Mouse (Mus musculus) stomach, embryonic 15.5 days (tissue): ENCODE data around the gene Peli1. TPM values are rescaled to one million over a fixed set of nuclear protein-coding genes. Genes with fewer than 3 reads are reported as not detected.

ENCODE experiments used
- ATAC-seq: fragments of 200-750 bp; cut with Nextera tagmentation; 2 replicates; pipeline ENCODE4 v1.8.0; 2017; ENCODE audit warnings: low read depth, moderate number of reproducible peaks, moderate TSS enrichment; ENCODE audit not compliant: insufficient read depth, low FRiP score
- H3K27ac ChIP-seq: fragments of 300-500 bp; sonication (generic); 2 replicates; pipeline ENCODE4 v1.5.1; 2015; ENCODE audit warnings: mild to moderate bottlenecking, inconsistent platforms
- H3K27me3 ChIP-seq: fragments of 300-500 bp; sonication (generic); replicated peaks from 2 replicates; pipeline ENCODE4 v1.6.1; 2015; ENCODE audit warnings: inconsistent platforms
- H3K36me3 ChIP-seq: fragments of 300-500 bp; sonication (generic); 2 replicates; pipeline ENCODE4 v1.6.1; 2015; ENCODE audit warnings: inconsistent platforms
- H3K4me1 ChIP-seq: fragments of 300-500 bp; sonication (generic); 2 replicates; pipeline ENCODE4 v1.6.1; 2015; ENCODE audit warnings: inconsistent platforms
- H3K4me2 ChIP-seq: fragments of 300-500 bp; sonication (generic); 2 replicates; pipeline ENCODE4 v1.6.1; 2015; ENCODE audit warnings: mild to moderate bottlenecking, inconsistent platforms
- H3K4me3 ChIP-seq: fragments of 300-500 bp; sonication (generic); replicated peaks from 2 replicates; pipeline ENCODE4 v1.5.1; 2015; ENCODE audit warnings: inconsistent platforms
- H3K9ac ChIP-seq: fragments of 300-500 bp; sonication (generic); 2 replicates; pipeline ENCODE4 v1.6.1; 2015; ENCODE audit warnings: inconsistent platforms
- H3K9me3 ChIP-seq: fragments of 300-500 bp; sonication (generic); 2 replicates; pipeline ENCODE4 v1.6.1; 2016; ENCODE audit warnings: inconsistent platforms
- WGBS: fragments of 180-500 bp; shearing (Covaris S2); methylation state at CpG from one replicate; pipeline ENCODE4 v1.1.7; 2015; 5-methylcytosine and 5-hydroxymethylcytosine counted together
- polyA plus RNA-seq: library from polyadenylated mRNA; unstranded; fragments of >200 nt; fragmentation: Nextera tagmentation; extraction: Ambion mirVana; gene quantifications from 2 replicates; pipeline ENCODE4 v1.2.1, GENCODE M21; 2015

Peli1 gene
- 33.8 and 35.1 TPM in 2 replicates for polyA plus RNA-seq

DNA sequence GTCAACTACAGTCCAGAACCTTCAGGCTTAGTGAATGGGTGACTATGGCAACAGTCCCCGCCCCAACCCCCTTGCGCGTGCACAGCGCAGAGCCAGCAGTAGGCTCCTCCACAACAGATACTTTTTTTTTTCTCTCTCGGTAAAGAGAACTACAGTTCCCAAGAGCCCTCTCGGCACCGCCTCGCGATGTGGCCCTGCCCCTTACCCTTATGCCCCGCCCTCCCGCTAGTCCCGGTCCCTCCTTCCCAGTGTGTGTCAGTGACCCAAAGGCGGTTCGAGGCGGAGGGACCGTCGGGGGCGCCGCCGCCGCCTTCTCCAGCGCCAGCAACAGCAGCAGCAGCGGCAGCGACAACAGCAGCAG lies at the start of gene Peli1:
TSS of gene Peli1 (plus strand) at position 225 of the 361 bp plus-strand sequence.
- peak within 1 kb of the TSS; percentile 88 for H3K4me3 ChIP-seq
- under 1% methylated on average over 24 of the region's 24 CpGs for WGBS
- no peaks in the 10 kb centered on the region for H3K36me3 ChIP-seq
- peak within 1 kb of the TSS; percentile 67 for H3K4me2 ChIP-seq
- no peaks in the 10 kb centered on the region for H3K27me3 ChIP-seq
- ATAC-seq = peak; percentile 99
- H3K9me3 ChIP-seq = no peaks in the 10 kb centered on the region
- H3K4me1 ChIP-seq = peaks cover 2% of the 10 kb centered on the region; the same call in 1 of the 2 replicates
- peak within 1 kb of the TSS; percentile 87 for H3K9ac ChIP-seq
- H3K27ac ChIP-seq = peak within 1 kb of the TSS; percentile 99

DNA sequence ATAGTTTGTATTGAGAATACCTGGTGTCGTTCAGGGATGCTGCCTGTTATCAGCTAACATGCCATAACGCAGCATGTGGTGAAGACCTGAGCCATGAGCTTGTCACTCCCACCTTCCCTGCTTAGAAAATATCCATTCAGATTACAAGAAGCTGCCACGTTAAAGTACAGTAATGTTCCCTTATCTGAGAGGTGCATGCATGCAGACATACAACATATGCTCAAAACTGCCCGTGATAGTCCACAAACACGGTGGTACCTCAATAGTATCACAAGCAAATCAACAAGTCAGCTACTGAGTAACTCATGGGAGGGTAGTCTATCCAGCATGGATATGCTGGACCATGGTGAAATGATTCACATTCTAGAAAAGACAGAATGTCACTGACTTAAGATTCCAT lies 48.5 kb upstream of the Peli1 start:
- WGBS = 84% methylated on average over 5 of the region's 5 CpGs

DNA sequence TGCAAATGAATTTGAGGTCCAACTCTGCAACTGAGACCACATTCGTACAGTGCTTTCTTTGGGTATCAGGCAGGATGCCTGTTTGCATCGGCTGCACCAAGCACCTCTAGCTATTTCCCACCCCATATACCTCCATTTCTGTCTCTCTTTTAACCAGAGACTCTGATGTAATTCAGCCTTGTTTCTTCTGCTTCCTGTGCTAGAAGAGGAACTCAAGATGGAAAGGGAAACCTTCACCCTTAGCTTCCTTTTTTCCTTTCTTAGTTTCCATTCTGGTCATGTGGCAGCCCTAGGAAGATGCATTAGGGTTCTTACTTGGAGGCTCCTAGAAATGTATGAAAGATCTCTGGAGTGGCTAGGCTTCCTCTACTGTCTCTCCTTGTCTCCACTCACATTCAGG lies 44.9 kb upstream of the Peli1 start:
- Histone ChIP-seq H3K27me3 (no peaks in the 10 kb centered on the region), H3K4me3 (no peak overlapping the region), H3K27ac (no peak overlapping the region), H3K4me1 (no peaks in the 10 kb centered on the region), H3K4me2 (no peak overlapping the region), H3K9me3 (no peaks in the 10 kb centered on the region), H3K9ac (no peak overlapping the region), H3K36me3 (no peaks in the 10 kb centered on the region)
- 87% methylated on average over 2 of the region's 2 CpGs for WGBS
- no peak for ATAC-seq

More for the DNA sequence above, 48.5 kb upstream of the Peli1 start:
- no peaks in the 10 kb centered on the region for H3K27me3 ChIP-seq
- H3K4me3 ChIP-seq = no peak overlapping the region
- H3K4me2 ChIP-seq = no peak overlapping the region
- H3K36me3 ChIP-seq = no peaks in the 10 kb centered on the region
- no peak overlapping the region for H3K27ac ChIP-seq
- no peak for ATAC-seq
- no peaks in the 10 kb centered on the region for H3K9me3 ChIP-seq
- H3K9ac ChIP-seq = no peak overlapping the region
- no peaks in the 10 kb centered on the region for H3K4me1 ChIP-seq

DNA sequence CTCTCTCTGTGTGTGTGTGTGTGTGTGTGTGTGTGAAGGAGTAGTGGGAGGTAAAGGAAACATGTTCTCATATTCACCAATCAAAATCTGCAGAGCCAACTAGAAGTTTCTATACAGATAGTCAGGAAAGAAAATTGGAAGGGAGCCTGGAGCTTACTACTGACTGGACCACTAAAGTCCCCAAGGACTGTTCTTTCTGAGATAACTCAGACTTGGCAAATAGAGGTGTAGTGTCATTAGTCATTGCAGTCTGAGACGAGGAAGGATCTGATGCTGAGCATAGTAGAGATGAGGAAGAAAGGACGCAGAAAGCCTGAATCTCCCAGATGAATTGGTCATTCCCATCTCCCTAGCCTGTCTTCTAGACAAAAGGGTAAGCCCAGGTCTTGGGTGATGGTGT lies 43.2 kb upstream of the Peli1 start:
- no peaks in the 10 kb centered on the region for H3K27me3 ChIP-seq
- 61% methylated on average over 2 of the region's 2 CpGs for WGBS
- ATAC-seq = no peak

DNA sequence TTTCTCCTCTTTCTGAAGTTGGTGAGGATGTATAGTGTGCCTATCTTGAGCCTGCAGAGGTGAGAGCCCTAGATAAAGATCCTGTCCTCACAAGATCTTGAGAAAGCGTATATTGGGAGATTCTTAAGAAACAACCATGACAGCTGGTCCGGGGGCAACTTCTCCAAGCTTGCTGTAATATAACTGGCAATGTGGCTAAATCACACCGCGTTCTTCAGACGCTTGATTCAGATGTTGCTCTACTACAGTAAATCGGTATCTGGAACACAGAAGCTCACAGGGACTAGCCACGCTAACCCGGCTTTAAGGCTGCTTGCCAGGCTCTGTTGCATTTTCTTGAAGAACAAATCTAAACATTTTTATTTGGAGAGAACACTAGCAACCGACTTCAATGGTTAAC lies 39.4 kb upstream of the Peli1 start:
- Histone ChIP-seq H3K4me2 (no peak overlapping the region), H3K27ac (no peak overlapping the region), H3K9ac (no peak overlapping the region), H3K4me3 (no peak overlapping the region), H3K4me1 (no peaks in the 10 kb centered on the region), H3K9me3 (no peaks in the 10 kb centered on the region), H3K36me3 (no peaks in the 10 kb centered on the region), H3K27me3 (no peaks in the 10 kb centered on the region)
- no peak for ATAC-seq
- 73% methylated on average over 9 of the region's 9 CpGs for WGBS

More for the DNA sequence above, 43.2 kb upstream of the Peli1 start:
- Histone ChIP-seq H3K27ac (no peak overlapping the region), H3K9me3 (no peaks in the 10 kb centered on the region), H3K4me3 (no peak overlapping the region), H3K4me2 (no peak overlapping the region), H3K9ac (no peak overlapping the region), H3K4me1 (no peaks in the 10 kb centered on the region), H3K36me3 (no peaks in the 10 kb centered on the region)

DNA sequence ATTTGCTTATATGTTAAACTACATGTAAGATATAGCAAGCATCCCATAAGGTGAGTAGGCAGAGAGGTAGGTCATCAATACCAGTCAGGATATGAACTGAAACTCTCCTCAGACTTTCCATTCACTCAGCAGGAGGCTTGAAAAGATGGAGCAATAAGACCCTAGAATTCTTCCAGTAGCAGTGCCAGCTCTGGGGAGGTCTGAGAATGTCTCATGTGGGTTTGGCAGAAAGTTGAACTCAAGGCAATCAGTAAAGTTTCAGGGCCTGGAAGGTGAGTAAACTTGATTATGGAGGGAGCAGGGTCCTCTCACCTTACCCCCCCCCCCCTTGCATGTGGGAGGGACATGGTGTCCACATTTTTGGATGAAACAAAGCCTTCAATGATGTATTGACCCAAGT lies 36.5 kb upstream of the Peli1 start:
- no peaks in the 10 kb centered on the region for H3K27me3 ChIP-seq
- no peaks in the 10 kb centered on the region for H3K4me1 ChIP-seq
- H3K9ac ChIP-seq = no peak overlapping the region
- H3K27ac ChIP-seq = no peak overlapping the region
- no peak overlapping the region for H3K4me3 ChIP-seq
- no peaks in the 10 kb centered on the region for H3K36me3 ChIP-seq
- no peak overlapping the region for H3K4me2 ChIP-seq
- no peak for ATAC-seq
- no peaks in the 10 kb centered on the region for H3K9me3 ChIP-seq

DNA sequence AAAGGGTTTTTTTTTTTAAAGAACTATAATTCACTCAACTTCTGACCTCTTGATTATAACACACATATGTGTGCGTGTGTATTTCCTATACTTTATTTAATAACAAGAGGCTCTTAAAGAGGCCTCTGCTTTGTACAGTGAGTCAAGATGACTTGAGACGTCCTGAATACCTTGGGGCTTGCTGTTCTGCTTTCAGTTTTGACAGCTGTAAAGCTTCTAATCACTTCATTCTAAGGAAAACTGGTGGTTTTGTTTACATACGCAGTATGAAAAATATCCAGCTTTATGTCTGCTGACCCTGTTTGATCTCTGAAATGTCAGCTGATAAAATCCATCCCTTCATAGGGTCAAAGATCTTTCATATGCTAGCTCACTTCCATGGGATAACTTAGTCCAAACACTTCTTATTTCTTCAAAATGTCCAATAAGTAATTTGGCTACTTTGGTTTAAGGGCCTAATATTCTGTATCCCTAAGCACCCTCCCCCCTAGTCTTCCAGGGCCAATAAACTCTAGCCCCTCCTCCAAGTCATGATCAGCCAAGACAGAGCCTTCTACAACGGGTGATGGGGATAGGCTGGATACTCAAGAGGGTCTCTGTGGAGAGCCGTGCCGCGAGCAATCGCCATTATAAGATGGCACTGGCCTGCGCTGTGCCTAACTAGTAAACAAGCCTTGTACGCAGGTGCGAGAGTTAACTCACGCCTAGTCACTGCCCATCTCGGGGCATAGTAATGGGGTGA lies 34.8 kb upstream of the Peli1 start:
- Histone ChIP-seq H3K9ac (no peak overlapping the region), H3K4me1 (no peaks in the 10 kb centered on the region), H3K36me3 (no peaks in the 10 kb centered on the region), H3K9me3 (no peaks in the 10 kb centered on the region), H3K4me3 (no peak overlapping the region), H3K27ac (no peak overlapping the region), H3K27me3 (no peaks in the 10 kb centered on the region), H3K4me2 (no peak overlapping the region)
- ATAC-seq = no peak
- 74% methylated on average over 13 of the region's 13 CpGs for WGBS

DNA sequence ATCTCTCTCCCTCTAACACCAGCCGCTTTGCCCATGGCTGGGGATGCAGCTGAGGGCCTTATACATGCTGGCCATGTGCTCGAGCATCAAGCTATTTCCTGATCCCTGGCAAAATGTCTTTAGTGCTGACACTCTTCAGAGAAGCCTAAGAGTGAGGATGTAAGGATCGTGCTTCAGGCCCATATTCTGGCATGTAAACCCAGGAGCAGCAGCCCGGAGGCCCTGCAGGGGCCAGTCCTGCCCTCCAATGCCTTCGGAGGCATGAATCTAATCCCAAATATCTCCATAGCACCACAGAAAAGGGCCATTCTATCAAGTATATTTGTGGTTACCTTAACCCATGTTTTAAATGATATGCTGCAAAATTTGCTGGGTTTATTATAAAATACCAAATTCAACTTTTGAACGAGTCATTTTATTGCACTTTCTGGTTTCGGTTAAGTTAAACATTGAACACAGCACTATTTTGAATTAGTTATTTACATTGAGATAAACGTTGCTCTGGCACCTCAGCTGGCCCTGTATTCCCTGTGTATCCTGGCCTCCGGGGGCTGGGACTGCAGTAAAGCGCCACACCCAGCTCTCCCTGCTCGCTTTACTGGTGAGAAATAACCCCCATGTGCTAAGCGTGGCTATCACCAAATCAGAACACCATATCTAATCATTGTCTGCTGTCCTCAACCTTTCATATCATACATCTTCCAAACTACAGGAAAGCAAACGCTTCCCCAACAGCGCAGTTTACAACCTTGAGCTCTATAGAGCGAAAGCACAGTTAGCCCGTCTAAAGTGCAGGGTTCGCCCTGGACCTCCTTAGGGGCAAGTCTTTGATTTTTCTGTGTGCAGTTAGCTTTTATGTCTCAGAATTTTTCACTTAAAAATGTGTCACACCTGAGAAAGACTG lies 33.3 kb upstream of the Peli1 start:
- 56% methylated on average over 17 of the region's 17 CpGs for WGBS
- Histone ChIP-seq H3K27me3 (no peaks in the 10 kb centered on the region), H3K9me3 (no peaks in the 10 kb centered on the region), H3K9ac (no peak overlapping the region), H3K4me3 (no peak overlapping the region), H3K4me1 (no peaks in the 10 kb centered on the region), H3K27ac (peak overlapping the region; percentile 75), H3K36me3 (no peaks in the 10 kb centered on the region), H3K4me2 (peak overlapping the region; percentile 37)
- ATAC-seq = peak; percentile 84

DNA sequence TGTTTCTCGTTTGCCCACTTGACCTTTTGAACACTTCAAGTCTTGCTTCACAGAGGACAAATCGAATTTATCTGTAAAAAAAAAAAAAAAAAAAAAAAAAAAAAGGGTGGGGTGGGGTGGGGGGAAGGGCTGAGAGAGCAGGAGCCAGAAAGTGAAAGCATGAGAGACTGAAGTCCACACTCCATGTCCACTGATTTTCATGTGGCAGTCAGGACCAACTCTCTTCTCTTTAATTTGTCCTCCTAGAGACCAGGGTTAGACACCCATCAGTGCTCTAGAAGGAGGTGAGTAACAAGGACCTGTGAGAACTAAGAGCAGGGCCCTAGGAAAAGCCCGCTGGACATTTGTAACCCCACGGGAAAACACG lies 32.7 kb upstream of the Peli1 start:
- H3K27me3 ChIP-seq = no peaks in the 10 kb centered on the region
- no peaks in the 10 kb centered on the region for H3K9me3 ChIP-seq
- no peak overlapping the region; the same call in 1 of the 2 replicates for H3K4me2 ChIP-seq
- no peak overlapping the region for H3K9ac ChIP-seq
- ATAC-seq = peak; percentile 47; the same call in 1 of the 2 replicates
- 73% methylated on average over 5 of the region's 5 CpGs for WGBS
- H3K4me3 ChIP-seq = no peak overlapping the region
- H3K4me1 ChIP-seq = no peaks in the 10 kb centered on the region
- H3K36me3 ChIP-seq = no peaks in the 10 kb centered on the region
- H3K27ac ChIP-seq = no peak overlapping the region

DNA sequence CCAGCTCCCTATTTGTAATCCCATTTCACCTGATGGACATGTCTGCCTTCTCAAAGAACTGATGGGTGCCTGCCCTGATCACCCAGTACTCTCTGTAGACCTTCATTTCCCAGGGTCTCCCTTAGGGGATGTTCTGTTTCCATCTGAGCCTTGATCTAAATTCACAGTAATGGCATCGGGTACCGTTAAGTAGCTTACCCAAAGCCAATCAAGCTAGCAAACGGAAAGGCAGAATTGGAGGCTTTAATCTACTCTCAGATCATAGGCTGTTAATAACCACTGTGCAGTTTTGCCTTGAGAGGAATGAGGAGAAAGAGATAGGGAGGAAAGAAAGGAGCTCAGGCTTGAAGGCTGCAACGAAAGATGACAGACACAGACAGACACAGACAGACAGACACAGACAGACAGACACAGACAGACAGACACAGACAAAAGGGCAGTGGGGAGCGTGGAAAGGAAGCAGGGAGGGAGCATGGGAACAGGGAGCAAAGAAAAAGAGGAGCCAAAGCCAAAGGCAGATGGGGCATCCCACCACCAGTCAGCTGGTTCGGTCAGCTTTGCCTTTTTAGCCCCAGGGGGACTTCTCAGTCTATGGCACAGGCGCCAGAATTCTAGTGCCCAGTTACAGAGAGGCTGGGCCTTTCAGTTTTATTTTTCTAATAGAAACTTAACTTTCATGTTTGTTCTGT lies 30.6 kb upstream of the Peli1 start:
- Histone ChIP-seq H3K36me3 (no peaks in the 10 kb centered on the region), H3K9me3 (no peaks in the 10 kb centered on the region), H3K4me3 (no peak overlapping the region), H3K9ac (no peak overlapping the region), H3K27me3 (no peaks in the 10 kb centered on the region), H3K27ac (no peak overlapping the region), H3K4me1 (no peaks in the 10 kb centered on the region), H3K4me2 (no peak overlapping the region)
- no peak for ATAC-seq
- WGBS = 76% methylated on average over 7 of the region's 7 CpGs

DNA sequence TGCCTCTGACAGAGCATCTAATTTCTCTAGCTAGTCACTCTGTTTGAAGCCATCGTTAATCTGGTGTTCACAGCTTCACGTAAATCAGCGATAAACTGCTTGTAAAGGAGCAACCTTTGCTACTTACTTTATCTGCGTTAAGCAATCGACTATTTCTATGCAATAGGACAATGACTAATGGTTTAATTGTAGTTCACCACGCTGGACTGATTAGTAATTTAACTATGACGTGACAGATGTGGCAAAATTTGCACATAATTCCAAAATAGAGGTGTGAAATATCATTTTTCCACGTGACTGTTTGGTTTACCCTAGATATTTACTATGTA lies 30.1 kb upstream of the Peli1 start:
- Histone ChIP-seq H3K4me3 (no peak overlapping the region), H3K27me3 (no peaks in the 10 kb centered on the region), H3K27ac (no peak overlapping the region), H3K9ac (no peak overlapping the region), H3K36me3 (no peaks in the 10 kb centered on the region), H3K9me3 (no peaks in the 10 kb centered on the region), H3K4me1 (no peaks in the 10 kb centered on the region), H3K4me2 (no peak overlapping the region)
- 68% methylated on average over 8 of the region's 8 CpGs for WGBS
- no peak for ATAC-seq

DNA sequence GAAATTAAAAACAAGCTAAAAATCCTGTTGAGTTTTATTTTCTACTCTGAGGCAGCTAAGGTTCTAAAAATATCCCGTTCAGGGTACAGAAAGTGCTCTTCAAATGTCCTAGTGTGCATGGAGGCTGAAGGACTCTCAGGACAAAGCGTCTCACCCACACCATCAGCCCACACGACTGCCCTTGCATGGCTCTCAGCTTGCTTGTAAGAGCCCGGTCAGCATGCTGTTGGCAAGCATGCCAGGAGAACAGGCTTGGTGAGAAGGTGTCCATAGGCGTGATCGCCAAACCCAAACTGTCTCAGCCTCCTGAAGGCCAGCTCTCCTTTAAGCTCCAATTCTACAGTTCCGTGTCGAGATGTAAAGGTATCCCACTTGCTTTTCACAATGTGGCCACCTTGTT lies 29.7 kb upstream of the Peli1 start:
- 87% methylated on average over 8 of the region's 8 CpGs for WGBS
- Histone ChIP-seq H3K4me2 (no peak overlapping the region), H3K4me3 (no peak overlapping the region), H3K27me3 (no peaks in the 10 kb centered on the region), H3K4me1 (no peaks in the 10 kb centered on the region), H3K27ac (no peak overlapping the region), H3K9ac (no peak overlapping the region), H3K36me3 (no peaks in the 10 kb centered on the region), H3K9me3 (no peaks in the 10 kb centered on the region)
- ATAC-seq = no peak
